Mouse (Mus musculus): ENCODE data around the gene Arl5c. TPM values are rescaled to one million over a fixed set of nuclear protein-coding genes. Genes with fewer than 3 reads are reported as not detected.
"Not testable (repeated sequence)": the region's sequence is repeated elsewhere in the genome, so short reads cannot be mapped to it uniquely, and the experiment has no call there.

The Arl5c gene
- polyA plus RNA-seq, 1 experiment from 2014 or later = 12.4 TPM

GRCm38 (mm10) chr11:97947426-97947825, 48.6 kb downstream of the Arl5c start:
- no peak overlapping the region for H3K4me3 ChIP-seq
- H3K27me3 ChIP-seq (ENCODE audit: low read depth, poor library complexity, severe bottlenecking) = no peaks in the 10 kb centered on the region
- H3K4me1 ChIP-seq = peaks cover 11% of the 10 kb centered on the region
- DNase-seq (ENCODE audit: low spot score) = peak; percentile 56
- no peak overlapping the region; the same call in 1 of the 2 replicates for H3K27ac ChIP-seq
- H3K36me3 ChIP-seq = no peaks in the 10 kb centered on the region
- H3K9me3 ChIP-seq (replicated peaks) = no peaks in the 10 kb centered on the region
- 12% methylated on average over 7 of the region's 7 CpGs for WGBS

GRCm38 (mm10) chr11:97945738-97946289, 50.2 kb downstream of the Arl5c start:
- H3K36me3 ChIP-seq; DNase-seq (ENCODE audit: low spot score); H3K4me3 ChIP-seq; H3K27ac ChIP-seq; H3K27me3 ChIP-seq (ENCODE audit: low read depth, poor library complexity, severe bottlenecking); H3K9me3 ChIP-seq (replicated peaks): not testable (repeated sequence)
- 91% methylated on average over 7 of the region's 7 CpGs for WGBS
- peaks cover 13% of the 10 kb centered on the region for H3K4me1 ChIP-seq

GRCm38 (mm10) chr11:97945031-97945430, 51.0 kb downstream of the Arl5c start:
- WGBS = 88% methylated on average over 10 of the region's 10 CpGs
- Histone ChIP-seq H3K4me1 (peaks cover 13% of the 10 kb centered on the region), H3K4me3 (no peak overlapping the region), H3K27me3 (ENCODE audit: low read depth, poor library complexity, severe bottlenecking) (no peaks in the 10 kb centered on the region), H3K9me3 (replicated peaks) (no peaks in the 10 kb centered on the region), H3K36me3 (no peaks in the 10 kb centered on the region), H3K27ac (no peak overlapping the region)
- DNase-seq (ENCODE audit: low spot score) = no peak

GRCm38 (mm10) chr11:97943256-97943655, 52.7 kb downstream of the Arl5c start:
- H3K4me3 ChIP-seq = no peak overlapping the region
- H3K9me3 ChIP-seq (replicated peaks) = no peaks in the 10 kb centered on the region
- H3K27ac ChIP-seq = no peak overlapping the region
- WGBS = 74% methylated on average over 5 of the region's 5 CpGs
- H3K27me3 ChIP-seq (ENCODE audit: low read depth, poor library complexity, severe bottlenecking) = no peaks in the 10 kb centered on the region
- H3K4me1 ChIP-seq = peaks cover 13% of the 10 kb centered on the region
- no peak for DNase-seq (ENCODE audit: low spot score)
- no peaks in the 10 kb centered on the region for H3K36me3 ChIP-seq

GRCm38 (mm10) chr11:97942420-97943111, 53.4 kb downstream of the Arl5c start:
- Histone ChIP-seq H3K27ac (no peak overlapping the region), H3K4me1 (peaks cover 13% of the 10 kb centered on the region), H3K36me3 (no peaks in the 10 kb centered on the region), H3K4me3 (no peak overlapping the region), H3K27me3 (ENCODE audit: low read depth, poor library complexity, severe bottlenecking) (no peaks in the 10 kb centered on the region), H3K9me3 (replicated peaks) (no peaks in the 10 kb centered on the region)
- 84% methylated on average over 15 of the region's 15 CpGs for whole genome bisulfite sequencing
- no peak for DNase-seq (ENCODE audit: low spot score)

Small RNA genes within 50 kb of the gene (microRNA-seq; reads per million reads assigned to microRNA genes)
- gene Gm22461 (not detected), gene Gm27597 (not detected)

Other genes with a start within 250 kb of the Arl5c start
- gene Cwc25, start 229.6 kb downstream of the Arl5c start, polyA plus RNA-seq (2016; fragmentation: Nextera tagmentation; extraction: Ambion mirVana) = 17.8 and 21.6 TPM in 2 replicates
- gene 1700001P01Rik, start 220.3 kb downstream of the Arl5c start, polyA plus RNA-seq (2016; fragmentation: Nextera tagmentation; extraction: Ambion mirVana) = 0.43 and 0.74 TPM in 2 replicates
- 449 and 506 TPM in 2 replicates for gene Rpl23, start 213.7 kb downstream of the Arl5c start, polyA plus RNA-seq (2016; fragmentation: Nextera tagmentation; extraction: Ambion mirVana)
- 90.0 and 110 TPM in 2 replicates for gene Lasp1, start 197.2 kb downstream of the Arl5c start, polyA plus RNA-seq (2016; fragmentation: Nextera tagmentation; extraction: Ambion mirVana)
- gene B230217C12Rik, start 155.4 kb downstream of the Arl5c start, polyA plus RNA-seq (2016; fragmentation: Nextera tagmentation; extraction: Ambion mirVana) = 10.9 and 14.0 TPM in 2 replicates
- 0.50 and 0.60 TPM in 2 replicates for gene Fbxo47, start 112.0 kb downstream of the Arl5c start, polyA plus RNA-seq (2016; fragmentation: Nextera tagmentation; extraction: Ambion mirVana)
- not detected in 2 replicates for gene Plxdc1, start 9.7 kb downstream of the Arl5c start, polyA plus RNA-seq (2016; fragmentation: Nextera tagmentation; extraction: Ambion mirVana)
- gene Cacnb1, start 26.9 kb upstream of the Arl5c start, polyA plus RNA-seq (2016; fragmentation: Nextera tagmentation; extraction: Ambion mirVana) = 3.4 and 6.5 TPM in 2 replicates
- gene Rpl19, start 30.5 kb upstream of the Arl5c start, polyA plus RNA-seq (2016; fragmentation: Nextera tagmentation; extraction: Ambion mirVana) = 1,186 and 1,476 TPM in 2 replicates
- 0.28 and 0.56 TPM in 2 replicates for gene Stac2, start 57.3 kb upstream of the Arl5c start, polyA plus RNA-seq (2016; fragmentation: Nextera tagmentation; extraction: Ambion mirVana)
- gene Fbxl20, start 154.2 kb upstream of the Arl5c start, polyA plus RNA-seq (2016; fragmentation: Nextera tagmentation; extraction: Ambion mirVana) = 17.3 and 27.3 TPM in 2 replicates
- 73.2 and 84.3 TPM in 2 replicates for gene Med1, start 197.1 kb upstream of the Arl5c start, polyA plus RNA-seq (2016; fragmentation: Nextera tagmentation; extraction: Ambion mirVana)
- 12.2 and 14.6 TPM in 2 replicates for gene Cdk12, start 206.9 kb upstream of the Arl5c start, polyA plus RNA-seq (2016; fragmentation: Nextera tagmentation; extraction: Ambion mirVana)

All from limb, embryonic 10.5 days (tissue).